Mouse (Mus musculus): ENCODE measurements around the gene Ptprc.

Ptprc gene

GRCm38 (mm10) chr1:138148844-138149243, 26.7 kb downstream of the Ptprc start:
- peak; percentile 71 for DNase-seq (ENCODE audit: low spot score)

DNA sequence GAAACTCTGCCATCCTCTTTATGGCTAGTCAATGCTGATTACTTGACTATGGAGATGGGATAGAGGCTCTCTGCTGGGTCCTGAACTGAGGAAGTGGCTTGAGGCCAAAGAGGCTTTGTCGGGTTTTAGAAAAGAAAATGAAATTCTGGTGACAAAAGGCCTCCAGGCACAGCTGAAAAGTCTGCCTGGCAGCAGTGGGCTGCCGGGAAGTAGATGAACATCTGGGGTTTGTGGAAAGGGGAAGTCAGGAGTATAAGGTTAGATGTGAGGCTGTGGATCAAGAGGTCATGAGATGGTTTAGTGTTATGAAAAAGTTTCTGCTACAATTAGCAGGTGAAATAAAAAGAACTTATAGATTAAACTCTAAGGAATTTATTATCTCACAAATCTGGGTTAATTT, 29.9 kb downstream of the Ptprc start:
- no peak for DNase-seq (ENCODE audit: low spot score)

DNA sequence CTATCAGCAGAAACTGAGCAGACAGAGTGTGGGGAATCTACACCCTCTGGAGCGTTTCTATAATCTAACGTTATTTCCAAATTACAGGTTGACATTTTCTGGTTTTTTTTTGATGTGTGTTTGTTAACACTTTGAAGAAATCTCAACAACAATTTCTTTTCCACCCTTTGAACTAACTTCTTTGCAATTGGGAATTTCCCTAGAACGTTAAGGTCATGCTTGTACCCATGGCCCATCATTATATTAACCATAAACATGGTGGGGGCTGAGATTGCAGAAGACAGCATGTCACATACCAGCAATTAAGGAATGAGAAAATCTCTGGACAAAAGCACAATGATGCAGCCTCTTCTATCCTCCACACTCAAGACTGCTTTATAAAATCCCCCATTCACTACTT, 30.4 kb downstream of the Ptprc start:
- DNase-seq (ENCODE audit: low spot score), result no peak

DNA sequence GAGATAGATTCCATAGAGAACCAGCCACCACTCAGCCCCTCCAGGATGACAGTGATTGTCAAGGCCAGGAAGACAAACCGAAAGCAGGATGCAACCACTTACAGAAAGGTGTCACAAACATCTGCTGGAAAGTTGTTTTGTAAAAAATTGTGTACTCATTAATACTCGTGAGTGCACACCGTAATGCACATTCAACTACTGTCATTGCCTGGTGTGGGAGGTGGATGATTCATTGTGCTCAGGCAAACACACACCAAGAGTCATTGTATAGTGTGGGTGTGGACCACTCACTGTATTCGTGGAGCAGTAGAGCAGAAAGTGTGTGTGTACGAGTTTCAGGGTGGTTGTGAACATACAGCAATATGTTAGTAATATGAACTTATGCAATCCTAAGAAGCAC, 31.1 kb downstream of the Ptprc start:
- no peak for DNase-seq (ENCODE audit: low spot score)

DNA sequence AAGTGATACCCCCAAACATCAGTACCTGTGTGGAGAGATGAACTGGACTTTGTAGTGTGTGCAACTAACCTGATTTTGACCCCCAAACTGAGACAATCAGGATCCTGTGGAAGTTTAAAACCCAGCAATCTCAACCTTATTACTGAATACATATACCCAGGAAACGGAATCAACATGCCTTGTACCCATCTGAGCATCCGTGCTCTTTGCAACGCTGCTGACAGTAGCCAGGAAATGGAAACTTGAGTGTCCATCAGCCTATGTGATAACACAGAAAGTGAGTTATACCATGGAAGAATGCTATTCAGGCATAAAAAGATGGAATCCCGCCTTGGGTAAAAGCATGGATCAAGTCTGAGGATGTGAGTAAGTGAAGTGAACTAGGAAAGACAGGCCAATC, 34.7 kb downstream of the Ptprc start:
- no peak for DNase-seq (ENCODE audit: low spot score)

DNA sequence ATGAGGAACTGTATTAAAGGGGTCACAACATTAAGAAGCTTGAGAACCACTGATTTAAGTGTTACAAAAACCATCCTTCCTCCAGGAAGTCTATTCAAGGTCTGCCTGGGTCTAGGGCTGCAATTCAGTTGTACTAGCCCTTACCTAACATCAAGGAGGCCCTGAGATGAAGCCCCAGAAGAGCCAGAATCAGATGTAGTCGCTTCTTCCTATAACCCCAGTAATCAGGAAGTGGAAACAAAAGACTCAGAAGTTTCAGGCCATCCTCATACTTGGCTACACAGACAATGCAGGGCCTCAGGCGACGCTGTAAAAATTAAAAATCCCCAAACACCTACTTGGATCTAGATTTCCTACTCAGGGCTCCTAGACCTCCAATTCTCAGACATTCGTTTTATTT, 37.8 kb downstream of the Ptprc start:
- DNase-seq (ENCODE audit: low spot score), result no peak

DNA sequence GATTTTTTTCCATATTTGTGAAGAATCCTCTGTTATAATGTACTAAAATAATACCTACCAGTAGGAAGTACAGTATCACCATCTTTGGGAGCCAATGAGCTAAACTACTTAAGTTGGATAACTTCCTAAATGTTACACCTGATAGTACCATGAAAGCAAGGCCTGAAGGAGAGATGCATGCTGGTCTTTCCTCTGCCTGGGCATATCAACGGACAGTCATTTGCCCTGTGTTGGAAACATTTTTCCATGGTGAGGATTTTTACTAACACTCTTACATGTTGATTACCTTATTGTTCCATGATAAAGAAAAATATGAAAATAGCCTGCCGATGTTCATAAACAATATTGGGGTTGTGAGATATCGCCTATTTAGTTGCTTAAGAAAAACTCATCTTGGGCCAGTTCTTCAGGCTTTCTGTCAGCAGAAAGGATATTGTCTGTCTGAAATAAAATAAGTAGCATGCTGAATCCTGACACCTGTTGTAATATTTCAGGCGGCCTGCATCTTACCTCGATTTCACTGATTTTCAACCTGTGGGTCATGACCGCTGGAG, 38.4 kb downstream of the Ptprc start:
- DNase-seq (ENCODE audit: low spot score), result no peak

- peak; percentile 81 for DNase-seq (ENCODE audit: low spot score)
Measured at GRCm38 (mm10) chr1:138136373-138136779, 39.1 kb downstream of the Ptprc start.

DNA sequence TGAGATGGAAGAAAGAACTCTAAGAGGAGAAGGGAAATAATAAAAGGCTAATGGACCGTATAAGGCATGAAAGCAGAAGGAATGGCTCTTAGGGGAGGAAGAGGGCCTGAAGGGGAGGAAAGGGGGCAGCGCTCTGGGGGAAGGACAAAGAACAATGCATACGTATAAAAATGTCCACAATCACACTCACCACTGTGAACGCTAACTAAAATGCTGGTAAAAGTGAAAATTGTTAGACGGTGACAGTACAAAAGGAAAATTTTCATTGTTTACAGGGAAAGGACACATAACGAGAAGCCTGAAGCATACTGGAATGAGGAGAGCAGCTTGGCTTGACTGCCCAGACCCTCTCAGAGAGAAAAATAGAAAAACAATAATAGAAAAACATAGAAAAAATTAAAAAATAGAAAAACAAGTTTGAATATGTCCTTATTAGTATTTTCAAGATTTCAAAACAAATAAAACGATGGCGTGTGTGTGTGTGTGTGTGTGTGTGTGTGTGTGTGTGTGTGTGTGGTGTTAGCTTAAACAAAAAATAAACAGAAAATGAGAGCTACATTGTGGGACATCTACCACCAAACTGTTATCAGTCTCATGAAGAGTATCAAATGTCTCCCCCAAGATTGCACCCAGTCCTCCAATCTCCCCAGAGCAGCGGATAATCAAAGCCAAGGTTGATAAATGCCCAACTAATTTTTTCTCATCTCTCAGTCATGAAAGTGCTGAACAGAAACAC, 39.7 kb downstream of the Ptprc start:
- DNase-seq (ENCODE audit: low spot score), result no peak

DNA sequence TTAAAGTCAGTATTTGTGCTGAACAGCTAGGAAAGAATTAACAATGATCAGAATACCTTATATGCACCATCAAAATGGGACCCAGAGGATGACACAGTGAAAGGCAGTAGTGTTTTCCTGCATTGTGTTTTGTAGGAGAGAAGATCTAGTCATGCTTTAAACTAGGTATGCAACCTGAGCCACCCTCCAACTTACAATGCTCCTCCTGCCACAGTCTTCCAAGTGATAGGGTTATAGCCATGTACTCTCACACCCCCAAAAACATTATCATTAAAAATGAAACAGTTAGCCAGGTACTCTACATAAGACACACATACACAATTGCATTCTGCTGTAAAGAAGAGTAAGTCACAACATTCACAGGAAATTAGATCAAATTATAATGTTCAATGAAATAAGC, 40.4 kb downstream of the Ptprc start:
- DNase-seq (ENCODE audit: low spot score), result no peak

- no peak for DNase-seq (ENCODE audit: low spot score)
Measured at GRCm38 (mm10) chr1:138134324-138134723, 41.2 kb downstream of the Ptprc start.

- DNase-seq (ENCODE audit: low spot score), result no peak
Measured at GRCm38 (mm10) chr1:138131739-138132138, 43.8 kb downstream of the Ptprc start.

DNA sequence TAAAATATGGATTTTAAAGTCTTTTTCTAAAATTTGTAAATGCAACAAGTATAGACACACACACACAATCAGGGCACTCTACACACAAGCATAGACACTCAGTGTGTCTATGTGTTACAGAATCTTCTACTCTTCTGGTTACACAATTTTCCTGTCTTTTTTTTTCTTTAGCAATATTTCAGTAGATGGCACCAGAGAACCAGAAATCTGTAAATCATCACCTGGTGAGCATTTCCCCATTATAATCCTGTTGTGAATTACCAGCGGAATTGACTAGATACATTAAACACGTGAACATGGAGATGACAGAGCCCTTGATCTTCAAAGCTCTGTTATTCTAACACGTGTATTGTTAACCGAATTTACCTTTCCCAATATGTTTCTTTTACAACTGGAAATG, 45.4 kb downstream of the Ptprc start:
- DNase-seq (ENCODE audit: low spot score), result no peak

GRCm38 (mm10) chr1:138126843-138127242, 48.7 kb downstream of the Ptprc start:
- DNase-seq (ENCODE audit: low spot score), result no peak

- DNase-seq (ENCODE audit: low spot score), result no peak
Measured at GRCm38 (mm10) chr1:138125281-138125680, 50.2 kb downstream of the Ptprc start.

- no peak for DNase-seq (ENCODE audit: low spot score)
Measured at GRCm38 (mm10) chr1:138123866-138124265, 51.6 kb downstream of the Ptprc start.

- no peak for DNase-seq (ENCODE audit: low spot score)
Measured at GRCm38 (mm10) chr1:138119895-138120294, 55.6 kb downstream of the Ptprc start.

- no peak for DNase-seq (ENCODE audit: low spot score)
Measured at GRCm38 (mm10) chr1:138093219-138093618, 82.3 kb downstream of the Ptprc start.

DNA sequence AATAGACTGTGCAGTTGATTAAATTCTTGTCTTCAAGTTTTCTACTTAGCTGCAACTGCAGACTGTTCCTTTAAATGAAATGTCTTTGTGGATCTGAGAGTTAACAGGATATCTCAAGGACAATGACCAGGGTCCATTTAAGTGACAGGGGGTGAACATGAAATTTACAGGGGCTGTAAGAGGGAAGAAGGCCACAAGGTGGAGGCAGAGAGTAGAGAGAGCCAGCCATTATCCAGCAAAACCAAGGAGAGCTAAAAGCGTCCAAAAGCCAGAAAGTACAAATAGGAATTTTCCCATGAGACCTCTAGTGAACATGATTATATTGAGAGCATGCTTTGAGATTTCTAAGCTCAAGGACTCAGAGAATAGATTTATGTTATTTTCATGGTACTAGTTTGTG, 89.7 kb downstream of the Ptprc start:
- peak; percentile 11 for DNase-seq (ENCODE audit: low spot score)

GRCm38 (mm10) chr1:138083707-138084106, 91.8 kb downstream of the Ptprc start:
- no peak for DNase-seq (ENCODE audit: low spot score)

DNA sequence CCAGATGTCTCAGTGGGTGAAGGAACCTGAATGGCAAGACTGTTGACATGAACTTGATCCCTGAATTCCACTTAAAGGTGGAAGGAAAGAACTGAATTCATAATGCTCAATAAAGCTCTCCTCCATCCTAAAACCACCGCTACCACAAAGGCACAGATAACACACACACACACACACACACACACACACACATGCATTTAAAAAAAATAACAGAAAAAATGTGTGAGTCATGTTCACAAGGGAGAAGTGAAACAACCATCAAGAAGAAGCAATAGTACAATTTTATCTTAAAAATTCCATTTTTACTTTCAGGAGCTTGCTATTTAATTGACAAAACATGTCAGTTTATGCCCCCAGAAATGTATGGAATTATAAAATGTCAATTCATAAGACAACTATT, 95.2 kb downstream of the Ptprc start:
- no peak for DNase-seq (ENCODE audit: low spot score)

- DNase-seq (ENCODE audit: low spot score), result peak; percentile 87
Measured at GRCm38 (mm10) chr1:138044196-138044945, 131.1 kb downstream of the Ptprc start.

DNA sequence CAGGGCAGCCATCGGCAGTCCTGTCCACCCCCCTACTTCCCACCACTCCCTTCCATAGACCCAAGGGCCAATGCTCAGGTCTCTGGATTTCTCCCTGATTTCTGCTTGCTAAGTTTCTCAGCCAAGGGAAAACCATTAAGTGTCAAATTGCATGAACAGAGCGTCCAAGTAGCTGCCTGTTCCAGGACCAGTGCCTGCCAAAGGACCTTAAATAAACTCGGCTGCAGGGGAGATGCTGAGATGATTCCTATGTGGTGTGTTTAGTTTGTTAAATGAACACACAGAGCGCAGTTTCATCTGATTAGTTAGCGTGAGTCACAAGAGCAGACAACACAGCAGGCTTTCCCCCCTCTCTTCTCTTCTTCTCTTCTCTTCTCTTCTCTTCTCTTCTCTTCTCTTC, 135.0 kb downstream of the Ptprc start:
- no peak for DNase-seq (ENCODE audit: low spot score)
